Mouse (Mus musculus) cerebellum, postnatal 10 days (tissue): ENCODE results near the gene B430306N03Rik.
A peak's percentile ranks its signal among the peaks of the same experiment; 100 is the strongest.
"Not testable (repeated sequence)": the region's sequence is repeated elsewhere in the genome, so short reads cannot be mapped to it uniquely, and the experiment has no call there.

Source experiments
- DNase-seq, 2 experiments: peaks; one replicate each; pipeline ENCODE4 v3.0.0; 2021; ENCODE audit warnings: mixed read lengths in 2 of 2

The B430306N03Rik gene

DNA sequence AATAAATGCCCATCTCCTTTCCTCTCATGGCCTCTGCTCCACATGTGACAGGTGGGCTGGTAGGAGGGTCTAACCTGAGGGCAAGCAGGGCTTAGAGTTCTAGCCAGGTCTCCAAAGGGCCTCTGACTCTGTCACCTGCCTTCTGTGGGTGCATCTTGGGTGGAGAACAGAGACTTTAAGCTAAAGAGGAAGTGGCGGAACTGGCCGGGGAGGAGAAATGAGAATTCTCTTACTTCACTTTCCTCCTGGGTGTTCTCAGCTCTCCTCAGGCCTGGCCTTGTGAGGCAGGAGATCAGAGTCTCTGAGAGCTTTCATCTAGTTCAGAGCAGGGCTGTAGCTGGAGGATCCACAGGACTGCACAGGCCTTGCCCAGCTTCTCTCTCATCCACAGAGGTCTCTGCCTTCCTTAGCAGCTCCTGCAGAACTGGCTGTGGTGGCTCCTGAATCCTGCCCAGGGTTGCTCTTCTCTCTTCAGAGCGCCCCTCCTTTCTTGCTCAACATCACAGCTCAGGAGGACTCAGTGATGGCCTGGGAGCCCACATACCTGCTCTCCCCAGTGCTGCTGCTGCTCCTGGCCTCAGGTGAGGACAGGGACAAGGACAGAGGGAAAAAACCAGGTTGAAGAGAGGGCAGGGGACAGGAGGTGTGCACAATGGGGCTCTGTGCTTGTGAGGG is at the start of gene B430306N03Rik:
Gene B430306N03Rik, plus strand, starts transcription at position 237 of the 675 bp plus-strand sequence.
- not testable (repeated sequence) for DNase-seq

DNA sequence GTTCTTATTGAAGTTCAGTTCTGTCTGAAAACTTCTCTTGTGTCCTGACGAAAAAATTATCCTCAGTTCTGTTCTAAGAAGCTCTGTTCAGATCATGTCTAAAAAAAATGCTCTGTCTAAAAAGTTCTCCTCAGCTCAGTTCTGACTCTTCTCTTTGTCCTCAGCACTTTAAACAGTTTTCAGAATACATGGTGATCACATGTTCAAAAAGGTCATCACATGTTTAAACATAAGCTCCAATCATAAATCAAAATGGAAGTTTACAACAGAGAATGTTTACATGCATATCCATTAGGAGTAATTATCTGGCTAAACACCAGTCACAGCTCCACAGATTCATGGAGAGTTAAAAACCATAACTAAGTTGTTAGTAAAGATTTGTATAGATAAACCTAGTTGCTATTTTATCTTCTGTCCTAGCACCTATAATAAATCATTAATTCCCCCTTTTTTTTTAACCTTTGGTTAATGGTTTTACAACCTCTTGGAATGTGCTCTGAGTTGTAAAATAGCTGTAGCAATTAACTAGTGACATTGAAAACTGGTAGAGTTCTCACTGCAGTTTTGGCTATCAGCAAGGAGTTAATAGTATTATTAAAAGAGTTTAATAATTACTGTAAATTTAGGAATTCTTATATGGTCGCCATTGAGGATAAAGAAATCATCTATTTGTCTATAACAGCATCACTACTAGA is 49.2 kb upstream of the B430306N03Rik start:
- DNase-seq = no peak

DNA sequence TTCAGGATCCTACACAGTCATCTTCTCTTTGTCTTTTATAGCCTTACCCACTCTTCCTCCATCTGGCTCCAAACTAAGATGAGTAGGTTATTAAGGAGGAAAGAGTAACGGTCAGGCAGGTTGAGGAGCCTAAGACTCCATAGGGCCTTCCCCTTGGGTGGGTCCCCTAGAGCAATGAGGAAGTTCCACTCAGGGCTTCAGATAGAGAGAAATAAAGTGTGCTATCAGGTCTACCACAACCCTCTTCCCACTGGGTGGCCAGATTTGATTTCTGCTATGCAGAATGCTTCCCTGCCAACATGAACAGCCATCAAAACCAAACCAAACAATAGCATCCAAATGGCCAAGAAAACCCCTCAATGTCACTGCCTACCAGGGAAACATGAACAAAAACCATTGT is 48.4 kb upstream of the B430306N03Rik start:
- no peak for DNase-seq

DNA sequence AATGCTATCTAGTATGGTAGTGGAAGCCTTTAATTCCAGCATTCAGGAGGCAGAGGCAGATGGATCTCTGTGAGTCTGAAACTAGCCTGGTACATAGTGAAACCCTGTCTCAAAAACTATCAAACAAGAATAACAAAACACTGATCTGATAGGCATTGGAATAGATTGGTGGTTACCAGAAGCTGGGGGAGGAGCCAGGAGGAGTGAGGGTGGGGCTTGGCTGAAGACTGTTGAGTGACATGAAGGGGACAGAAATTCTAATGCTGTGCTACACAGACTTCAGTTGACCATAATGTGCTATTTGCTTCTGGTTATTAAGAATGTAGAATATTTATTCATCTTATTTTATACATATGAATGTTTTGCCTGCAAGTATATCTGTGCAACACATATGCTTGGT is 47.7 kb upstream of the B430306N03Rik start:
- no peak for DNase-seq

DNA sequence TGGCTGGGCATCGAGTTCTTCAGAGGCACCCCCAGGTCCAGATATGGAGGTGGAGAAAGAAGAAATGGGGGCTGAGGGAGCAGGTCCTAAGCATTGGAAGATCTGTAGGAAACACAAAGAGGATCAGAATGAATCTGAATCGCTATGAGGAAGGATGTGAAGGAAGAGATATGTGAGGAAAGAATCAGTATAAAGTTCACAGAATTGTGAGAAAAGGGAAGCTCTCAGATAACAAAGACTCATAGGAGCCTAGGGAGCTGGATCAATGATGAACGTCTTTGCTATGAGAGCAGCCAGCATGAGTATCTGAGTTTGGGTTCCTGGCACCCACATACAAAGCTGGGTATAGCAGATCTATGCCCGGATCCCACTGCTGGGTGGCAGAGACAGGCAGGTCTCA is 46.1 kb upstream of the B430306N03Rik start:
- DNase-seq = no peak

DNA sequence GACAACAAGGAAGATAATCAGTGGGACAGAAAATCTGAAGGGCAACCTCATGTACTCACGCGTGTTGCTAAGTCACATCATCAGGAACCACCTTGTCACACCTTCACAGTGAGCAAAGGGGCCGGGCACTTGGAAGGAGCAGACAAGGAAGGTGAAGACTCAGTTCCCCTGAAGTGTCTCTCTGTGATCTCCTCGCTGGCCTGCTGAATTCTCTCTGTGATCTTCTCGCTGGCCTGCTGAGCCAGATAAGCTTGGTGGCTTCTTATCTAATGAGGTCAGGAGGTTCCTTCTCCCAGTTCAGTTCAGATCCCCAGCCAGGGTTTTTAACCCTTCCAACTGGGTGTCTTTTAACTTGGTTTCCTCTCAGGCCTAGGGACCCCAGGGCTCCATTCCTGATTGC is 43.8 kb upstream of the B430306N03Rik start:
- no peak for DNase-seq

DNA sequence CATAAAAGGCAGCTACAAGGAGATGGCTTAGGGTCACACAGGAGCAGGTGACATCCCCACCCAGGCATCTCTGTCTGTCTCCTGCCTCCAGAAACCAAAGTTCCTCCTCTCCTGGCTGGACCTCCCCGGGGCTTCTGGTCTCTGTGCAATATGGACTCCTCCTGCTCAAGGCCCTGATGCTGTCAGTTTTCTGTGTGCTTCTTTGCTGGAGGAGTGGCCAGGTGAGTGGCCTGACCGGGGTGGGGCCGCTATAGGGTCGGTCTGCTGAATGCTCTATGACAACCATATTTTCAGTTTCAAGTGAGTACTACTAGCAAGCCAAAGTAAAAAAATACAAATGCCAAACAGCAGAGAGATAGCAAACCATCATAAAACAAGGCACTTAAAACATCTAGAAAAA is 43.3 kb upstream of the B430306N03Rik start:
- DNase-seq = no peak

DNA sequence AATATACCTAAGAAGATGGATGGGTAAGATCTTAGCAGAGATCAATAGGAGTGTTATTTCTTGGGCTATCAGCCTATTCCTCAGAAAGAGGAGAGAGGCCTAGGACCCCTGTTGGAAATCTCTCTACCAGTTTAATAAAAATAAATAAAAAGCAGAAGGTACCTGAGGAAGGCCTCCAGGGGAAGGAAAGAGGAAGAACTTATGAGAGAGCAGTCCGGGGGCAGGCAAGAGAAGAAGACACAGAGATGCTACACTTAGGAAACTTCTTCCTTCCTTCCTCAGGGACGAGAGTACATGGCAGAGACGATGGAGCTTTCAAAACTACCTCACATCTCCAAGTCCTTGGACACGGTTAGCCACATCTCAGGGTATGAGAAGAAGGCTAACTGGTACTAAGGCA is 41.8 kb upstream of the B430306N03Rik start:
- DNase-seq = no peak

DNA sequence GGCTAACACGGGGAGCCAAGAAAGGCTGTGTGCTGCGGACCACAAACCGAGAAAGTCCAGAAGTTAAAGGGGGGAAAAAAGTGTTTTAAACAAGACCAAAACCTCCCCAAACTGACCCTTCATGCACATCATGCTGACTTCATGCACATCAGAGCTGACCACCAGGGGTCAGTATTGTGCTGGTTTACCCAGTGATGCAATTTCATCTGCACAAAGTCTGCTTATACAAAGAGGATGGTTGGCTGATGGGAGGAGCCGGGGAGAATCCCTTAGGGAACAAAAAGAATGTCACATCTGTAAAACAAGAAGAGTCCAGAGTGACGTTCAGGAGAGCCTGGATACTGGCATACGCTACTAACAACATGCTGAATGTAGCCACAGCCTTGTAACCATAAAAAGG is 41.1 kb upstream of the B430306N03Rik start:
- DNase-seq = peak; percentile 90 to 94

DNA sequence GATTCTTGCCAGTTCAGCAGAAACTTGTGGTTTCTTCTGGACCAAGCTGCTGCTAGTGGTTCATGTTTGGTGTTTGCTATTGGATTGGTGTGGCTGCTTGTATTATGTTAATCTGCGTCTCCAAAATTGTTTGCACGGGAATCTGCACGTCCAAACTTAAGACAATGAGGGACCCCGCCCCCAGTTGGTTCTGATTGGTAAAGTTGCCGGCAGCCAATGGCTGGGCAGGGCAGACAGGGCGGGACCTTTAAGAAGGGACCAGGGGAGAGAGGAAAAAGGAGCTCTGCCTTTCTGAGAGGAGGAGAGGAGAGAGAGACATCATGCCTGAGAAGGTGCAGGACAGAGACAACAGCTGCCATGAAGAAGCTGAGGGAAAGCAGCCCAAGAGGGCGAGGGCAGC is 40.2 kb upstream of the B430306N03Rik start:
- DNase-seq = no peak

DNA sequence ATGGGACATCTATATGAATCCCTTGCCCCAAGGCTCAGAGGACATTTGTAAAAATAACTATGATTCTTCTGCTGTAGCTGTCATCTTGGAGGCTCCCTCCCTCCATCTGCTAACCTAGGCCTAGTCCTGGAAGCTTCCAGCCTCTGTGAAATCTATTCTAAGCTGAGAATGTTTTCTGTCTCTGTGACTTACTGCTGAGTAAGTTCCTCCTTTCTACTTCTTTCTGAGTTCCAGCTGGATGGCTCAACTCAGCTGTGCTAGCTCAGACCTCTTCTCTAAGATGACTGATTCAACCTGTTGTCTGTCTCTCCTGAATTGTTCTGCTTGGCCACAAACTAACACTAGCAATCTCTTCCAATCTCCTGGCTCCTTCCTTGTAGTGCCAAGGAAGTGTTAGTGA is 37.6 kb upstream of the B430306N03Rik start:
- DNase-seq = no peak

DNA sequence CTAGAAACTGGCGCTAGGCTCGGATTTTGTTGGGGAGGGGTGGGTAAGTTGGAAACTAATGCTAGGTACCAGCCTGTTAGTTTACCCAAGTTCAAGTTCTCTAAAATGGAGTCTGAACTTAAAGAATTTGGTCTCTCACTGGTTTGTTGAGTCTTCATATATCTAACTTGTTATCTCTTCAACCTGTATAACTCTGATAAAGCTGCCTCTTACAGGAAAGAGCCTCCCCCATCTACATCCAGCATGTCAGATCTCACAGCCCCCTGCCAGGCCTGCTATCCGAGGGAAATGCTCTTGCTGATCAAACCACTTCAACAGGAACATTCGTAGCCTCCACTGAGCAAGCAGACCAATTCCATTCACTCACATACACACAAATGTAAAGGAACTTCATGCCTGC is 36.9 kb upstream of the B430306N03Rik start:
- DNase-seq = no peak

DNA sequence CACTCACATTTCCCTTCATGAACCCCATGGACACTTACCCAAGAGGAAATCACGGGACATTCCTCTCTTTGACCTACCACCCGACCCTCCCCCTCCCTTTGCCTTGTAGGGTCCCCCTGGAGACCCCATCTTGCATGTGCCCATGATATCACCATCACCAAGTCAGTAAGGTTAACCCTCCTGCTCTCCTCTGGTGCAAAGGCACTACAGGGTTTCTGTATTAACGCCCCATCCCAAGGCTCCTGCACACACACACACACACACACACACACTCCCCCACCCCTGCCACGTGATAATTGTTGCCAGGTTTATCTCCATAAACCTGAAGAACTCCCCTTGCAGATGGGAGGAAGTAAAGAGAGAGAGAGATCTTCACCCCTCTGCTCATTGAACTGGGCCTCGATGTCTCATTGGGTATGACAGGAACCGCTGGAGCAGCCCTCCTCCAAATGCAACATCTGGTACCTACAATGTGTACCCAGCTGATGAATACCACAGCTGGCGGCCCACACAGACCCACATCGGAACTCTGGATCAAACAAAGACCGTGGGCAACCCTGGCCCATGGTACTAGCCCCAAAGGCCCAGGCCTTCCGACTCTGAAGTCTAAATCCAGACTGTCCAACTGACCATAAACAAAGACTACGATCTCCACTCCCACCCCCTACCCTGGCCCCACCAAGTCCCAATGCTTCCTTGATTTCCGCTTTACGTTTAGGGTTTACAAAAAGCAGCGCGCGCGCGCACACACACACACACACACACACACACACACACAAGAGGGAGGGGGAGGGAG is 34.8 kb upstream of the B430306N03Rik start:
- DNase-seq = no peak

DNA sequence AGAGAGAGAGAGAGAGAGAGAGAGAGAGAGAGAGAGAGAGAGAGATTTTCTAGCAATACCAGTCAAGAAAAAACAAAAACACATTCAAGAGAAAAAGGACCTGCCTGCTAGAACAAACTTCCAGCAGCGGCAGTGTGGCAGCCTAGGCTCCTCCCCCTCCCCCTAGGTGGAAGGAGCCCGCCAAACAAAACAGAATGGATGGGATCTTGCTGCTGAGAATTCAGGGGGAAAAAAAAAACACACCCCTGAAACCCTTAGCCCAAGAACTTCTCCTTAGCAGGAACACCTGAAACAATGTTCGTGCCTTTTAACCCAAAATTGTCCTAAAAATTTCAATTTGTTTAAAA is 34.2 kb upstream of the B430306N03Rik start:
- DNase-seq = peak; percentile 48 to 54

DNA sequence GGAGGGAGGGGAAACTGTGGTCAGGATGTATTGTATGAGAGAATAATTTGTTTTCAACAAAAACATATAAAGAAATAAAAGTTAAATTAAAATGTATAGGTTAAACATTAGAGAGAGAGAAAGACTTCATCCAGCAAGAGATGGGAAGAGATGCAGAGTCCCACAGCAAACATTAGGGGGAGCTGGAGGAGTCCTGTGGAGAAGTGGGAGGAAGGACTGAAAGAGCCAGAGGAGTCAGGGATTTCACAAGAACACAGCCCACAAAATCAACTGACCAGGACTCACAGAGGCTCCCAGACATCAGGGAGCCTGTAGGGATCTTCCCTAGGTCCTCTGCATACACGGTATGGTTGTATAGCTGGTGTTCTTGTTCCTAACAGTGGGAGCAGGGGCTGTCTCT is 29.2 kb upstream of the B430306N03Rik start:
- no peak for DNase-seq

DNA sequence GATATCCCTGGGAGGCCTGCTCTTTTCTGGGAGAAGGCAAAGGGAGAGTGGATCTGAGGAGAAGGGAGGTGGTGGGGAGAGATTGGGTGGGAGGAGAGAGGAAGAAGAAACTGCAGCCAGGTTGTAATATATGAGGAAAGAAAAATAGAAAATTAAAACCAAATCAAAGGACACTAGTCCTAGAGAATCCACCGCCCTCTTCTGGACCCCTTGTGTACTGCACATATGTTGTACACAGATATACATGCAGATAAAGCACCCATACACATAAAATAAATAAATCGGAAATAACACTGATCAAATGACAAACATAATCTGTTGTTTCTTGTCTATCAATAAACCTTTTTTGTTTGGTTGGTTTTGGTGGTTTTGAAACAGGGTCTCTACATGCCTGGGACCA is 28.7 kb upstream of the B430306N03Rik start:
- peak; percentile 17 to 38 for DNase-seq

DNA sequence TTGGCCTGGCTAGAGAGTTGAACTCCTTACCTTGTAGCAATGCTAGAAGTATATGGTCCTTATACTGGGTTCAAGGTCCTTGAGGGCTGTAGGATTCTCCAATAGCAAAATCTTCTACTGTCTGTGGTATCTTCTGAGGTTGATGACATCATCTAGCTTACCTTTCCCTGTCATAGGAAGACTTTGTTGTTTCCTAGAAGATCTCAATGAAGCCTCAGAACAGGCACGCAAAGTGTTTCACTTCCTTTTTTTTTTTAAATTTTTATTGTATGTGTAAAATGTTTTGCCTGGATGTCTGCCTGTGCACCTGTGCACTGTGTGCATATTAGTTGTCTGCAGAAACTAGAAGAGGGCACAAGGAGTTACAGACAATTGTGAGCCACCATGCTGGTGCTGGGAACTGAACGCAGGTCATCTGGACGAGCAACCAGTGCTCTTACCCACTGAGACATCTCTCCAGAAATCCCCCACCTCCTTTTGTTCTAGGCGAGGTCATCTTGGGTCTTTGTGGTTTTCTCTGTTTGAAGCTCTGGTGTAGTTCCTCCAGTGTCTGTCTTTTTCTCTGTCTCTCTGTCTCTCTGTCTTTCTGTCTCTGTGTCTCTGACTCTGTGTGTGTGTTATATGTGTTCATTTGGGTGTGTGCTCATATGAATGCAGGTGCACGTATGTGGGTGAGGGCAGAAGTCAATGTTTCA is 22.3 kb upstream of the B430306N03Rik start:
- DNase-seq = no peak

DNA sequence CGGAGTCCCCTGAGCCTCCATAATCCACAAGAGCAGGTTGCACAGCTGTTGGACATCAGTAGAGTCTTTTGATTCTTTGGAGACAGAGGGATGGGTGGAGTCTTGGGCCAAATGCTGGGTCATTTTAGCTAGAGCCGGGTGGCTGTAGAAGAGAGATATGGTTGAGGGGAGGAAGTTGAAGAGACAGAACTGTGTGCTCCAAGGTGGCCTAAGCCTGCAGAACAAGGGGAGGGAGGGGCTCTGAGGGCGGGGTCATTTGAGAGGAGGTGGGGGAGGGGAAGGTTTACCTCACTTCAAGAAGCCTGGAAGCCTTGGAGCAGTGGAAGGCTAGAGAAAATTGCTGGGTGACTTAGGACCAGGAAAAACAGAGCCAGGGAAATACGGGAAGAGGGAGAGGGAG is 16.7 kb upstream of the B430306N03Rik start, which contains the start of gene Treml2:
Gene Treml2, plus strand, starts transcription at position 296 of the 400 bp plus-strand sequence.
- no peak for DNase-seq

DNA sequence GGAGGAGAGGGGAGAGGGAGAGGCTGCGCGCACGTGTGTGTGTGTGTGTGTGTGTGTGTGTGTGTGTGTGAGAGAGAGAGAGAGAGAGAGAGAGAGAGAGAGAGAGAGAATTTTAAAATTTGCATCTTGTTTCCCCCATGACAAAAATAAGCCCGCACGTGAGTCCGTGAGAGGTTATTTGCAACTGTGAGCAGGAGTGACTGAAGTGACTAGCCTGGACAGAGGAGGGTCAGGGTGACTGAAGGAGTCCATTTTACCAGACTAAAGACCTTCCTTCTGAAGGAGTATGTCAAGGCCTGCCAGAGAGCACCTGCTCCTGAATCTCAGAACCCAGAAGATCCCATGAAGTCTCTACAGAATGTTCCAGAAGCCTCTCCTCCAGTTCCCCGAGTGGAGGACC is 16.2 kb upstream of the B430306N03Rik start:
- no peak for DNase-seq

DNA sequence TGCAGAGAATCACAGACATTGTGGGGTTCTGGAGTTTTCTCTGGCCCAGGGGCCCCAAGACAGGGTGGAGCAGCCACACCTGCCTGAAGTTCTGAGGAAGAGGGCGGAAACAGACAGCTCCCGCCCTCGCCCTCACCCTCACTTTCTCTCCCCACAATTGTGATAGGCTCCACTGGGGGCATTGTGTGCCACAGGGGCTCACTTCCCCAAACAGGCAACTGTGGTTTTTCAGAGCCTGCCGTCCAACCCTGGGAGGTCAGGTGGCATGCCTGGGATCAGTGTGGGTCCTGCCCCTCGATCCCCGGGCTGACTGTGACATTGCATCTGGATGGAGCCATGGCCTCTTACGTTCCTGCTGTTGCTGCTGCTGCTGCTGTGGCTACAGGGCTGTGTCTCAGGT is 15.7 kb upstream of the B430306N03Rik start:
- DNase-seq = no peak

DNA sequence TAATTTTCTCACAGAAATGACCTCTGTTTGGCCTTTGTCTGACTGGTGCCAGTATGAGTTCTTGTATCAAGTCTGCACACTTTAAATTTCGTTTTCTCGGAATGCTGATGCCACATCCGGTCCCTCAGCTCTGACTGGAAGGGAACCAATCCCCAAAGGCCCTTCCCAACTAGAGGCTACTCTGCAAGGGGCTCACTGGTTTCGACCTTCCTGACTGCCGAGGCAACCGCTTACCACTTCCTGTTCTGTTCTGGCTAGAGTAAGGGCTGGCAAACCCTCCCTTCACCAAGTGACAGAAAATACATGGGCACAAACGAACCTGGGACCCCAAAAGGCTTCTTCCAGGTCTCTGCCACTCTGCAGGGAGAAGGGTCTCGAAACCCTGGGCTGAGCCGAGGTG is 15.1 kb upstream of the B430306N03Rik start:
- no peak for DNase-seq

DNA sequence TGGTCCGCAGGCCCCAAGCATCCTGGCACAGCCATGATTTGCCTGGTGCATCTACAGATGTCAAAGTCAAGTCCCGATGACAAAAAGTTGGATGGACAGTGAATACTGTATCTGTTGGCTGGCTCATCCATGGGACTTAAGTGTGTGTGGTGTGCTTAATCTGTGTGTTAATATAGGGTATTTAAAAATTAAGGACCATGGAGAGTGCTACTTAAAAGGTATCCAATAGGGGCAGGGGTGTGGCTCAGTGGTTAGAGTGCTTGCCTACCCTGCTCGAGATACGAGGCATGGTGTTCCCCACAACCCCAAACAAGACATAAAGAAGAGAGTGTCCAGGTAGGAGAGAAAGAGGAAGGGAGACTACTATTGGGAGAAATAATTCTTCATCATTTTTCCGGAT is 14.1 kb upstream of the B430306N03Rik start:
- DNase-seq = no peak

DNA sequence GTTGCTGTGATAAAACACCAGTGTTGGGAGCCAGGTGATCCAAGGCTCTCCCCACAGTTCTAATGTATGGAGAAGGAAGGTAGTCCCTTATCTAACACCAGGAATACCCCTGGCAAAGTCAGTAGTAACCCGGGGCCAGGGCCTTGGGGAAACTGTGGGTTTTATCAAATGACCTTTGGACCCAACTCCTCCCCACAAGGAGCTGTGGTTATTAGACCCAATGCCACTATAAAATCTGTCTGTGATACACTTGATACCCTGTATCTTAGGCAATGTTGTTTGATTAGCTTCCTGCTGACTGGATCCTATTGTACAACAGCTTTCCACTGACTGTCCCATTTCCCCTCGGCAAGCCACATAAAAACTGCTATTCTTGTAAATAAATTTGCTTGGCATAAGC is 3.8 kb upstream of the B430306N03Rik start:
- DNase-seq = no peak
